Mouse (Mus musculus) intestine, postnatal 0 days (tissue): ENCODE data around the gene Nipbl. TPM values are rescaled to one million over a fixed set of nuclear protein-coding genes. Genes with fewer than 3 reads are reported as not detected.
"Not testable (repeated sequence)": the region's sequence is repeated elsewhere in the genome, so short reads cannot be mapped to it uniquely, and the experiment has no call there.

ENCODE experiments used
- ATAC-seq: fragments of 200-750 bp; cut with Nextera tagmentation; 2 replicates; pipeline ENCODE4 v1.8.0; 2017; ENCODE audit warnings: mild to moderate bottlenecking, moderate TSS enrichment, moderate library complexity
- H3K27ac ChIP-seq: fragments of 300-500 bp; sonication (generic); 2 replicates; pipeline ENCODE4 v1.5.1; 2014; ENCODE audit warnings: mild to moderate bottlenecking, low read depth, low read length, moderate library complexity
- H3K27me3 ChIP-seq: fragments of 300-500 bp; sonication (generic); replicated peaks from 2 replicates; pipeline ENCODE4 v1.6.1; 2014; ENCODE audit warnings: low read length, mixed read lengths; ENCODE audit not compliant: control insufficient read depth, insufficient read depth
- H3K36me3 ChIP-seq: fragments of 300-500 bp; sonication (generic); 2 replicates; pipeline ENCODE4 v1.6.1; 2014; ENCODE audit warnings: mild to moderate bottlenecking, moderate library complexity; ENCODE audit not compliant: control insufficient read depth, insufficient read depth
- H3K4me1 ChIP-seq: fragments of 300-500 bp; sonication (generic); replicated peaks from 2 replicates; pipeline ENCODE4 v1.6.1; 2014; ENCODE audit warnings: antibody characterized with exemption, low read length, mixed read lengths; ENCODE audit not compliant: control insufficient read depth, insufficient read depth
- H3K4me2 ChIP-seq: fragments of 300-500 bp; sonication (generic); replicated peaks from 2 replicates; pipeline ENCODE4 v1.6.1; 2014; ENCODE audit warnings: low read depth, mild to moderate bottlenecking, moderate library complexity
- H3K4me3 ChIP-seq: fragments of 300-500 bp; sonication (generic); 2 replicates; pipeline ENCODE4 v1.5.1; 2014; ENCODE audit warnings: low read depth, low read length
- H3K9ac ChIP-seq: fragments of 300-500 bp; sonication (generic); 2 replicates; pipeline ENCODE4 v1.6.1; 2014; ENCODE audit warnings: mild to moderate bottlenecking, low read depth, low read length
- H3K9me3 ChIP-seq: fragments of 300-500 bp; sonication (generic); 2 replicates; pipeline ENCODE4 v1.6.1; 2016; ENCODE audit warnings: mixed run types; ENCODE audit not compliant: control insufficient read depth
- CTCF ChIP-seq: sonication (generic); IDR thresholded peaks from 2 replicates; pipeline ENCODE4 v1.5.1; 2016; ENCODE audit warnings: low read depth, mild to moderate bottlenecking, control low read depth, antibody characterized with exemption, moderate library complexity
- WGBS: fragments of 180-500 bp; shearing (Covaris S2); extraction: QIAGEN DNeasy Blood & Tissue Kit; methylation state at CpG from one replicate; pipeline ENCODE4 v1.1.7; 2014; 5-methylcytosine and 5-hydroxymethylcytosine counted together
- polyA plus RNA-seq: library from polyadenylated mRNA; unstranded; fragments of >200 nt; fragmentation: Nextera tagmentation; extraction: Ambion mirVana; gene quantifications from 2 replicates; pipeline ENCODE4 v1.2.1, GENCODE M21; 2015

Gene Nipbl
- polyA plus RNA-seq, 1 experiment from 2014 or later, result 9.3 TPM

GRCm38 (mm10) chr15:8459979-8460378 is 15.7 kb upstream of the Nipbl start:
- no peak for ATAC-seq
- Histone ChIP-seq H3K4me2 (no peak overlapping the region), H3K27me3 (no peaks in the 10 kb centered on the region), H3K4me3 (no peak overlapping the region), H3K4me1 (no peaks in the 10 kb centered on the region), H3K9ac (no peak overlapping the region), H3K9me3 (no peaks in the 10 kb centered on the region), H3K27ac (no peak overlapping the region), H3K36me3 (no peaks in the 10 kb centered on the region)
- TF ChIP-seq CTCF, result no peak
- 82% methylated on average over 2 of the region's 2 CpGs for whole genome bisulfite sequencing

- H3K9me3 ChIP-seq, H3K4me2 ChIP-seq, H3K36me3 ChIP-seq, H3K4me1 ChIP-seq, H3K27ac ChIP-seq, H3K27me3 ChIP-seq, ATAC-seq, H3K4me3 ChIP-seq, H3K9ac ChIP-seq: not testable (repeated sequence)
- 67% methylated on average over 1 of the region's 2 CpGs for WGBS
Observed at GRCm38 (mm10) chr15:8456223-8456622, 12.0 kb upstream of the Nipbl start.

DNA sequence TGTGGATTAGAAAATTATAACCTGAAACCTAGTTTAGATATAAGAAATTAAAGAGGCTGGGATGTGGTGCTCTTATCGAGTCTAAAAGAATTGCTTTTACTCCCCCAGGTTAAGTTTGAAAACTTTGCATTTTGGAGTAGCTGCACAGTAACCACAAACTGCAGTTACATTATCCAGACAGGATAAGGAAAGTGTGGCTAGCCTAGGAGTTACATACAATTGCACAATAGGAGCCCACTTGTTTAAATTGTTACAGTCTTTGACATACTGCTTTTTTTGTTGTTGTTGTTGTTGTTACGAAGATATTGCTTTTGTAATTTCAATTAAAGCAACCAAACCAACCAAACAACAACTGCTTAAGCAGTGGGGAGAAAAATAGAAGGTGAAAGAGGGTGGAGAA is 11.2 kb upstream of the Nipbl start:
- ATAC-seq, result no peak

GRCm38 (mm10) chr15:8451071-8451470 is 6.8 kb upstream of the Nipbl start:
- H3K9ac ChIP-seq, result no peak overlapping the region
- 34% methylated on average over 3 of the region's 3 CpGs for WGBS
- no peaks in the 10 kb centered on the region for H3K4me1 ChIP-seq
- H3K4me2 ChIP-seq, result no peak overlapping the region
- H3K4me3 ChIP-seq, result no peak overlapping the region
- peak; percentile 43 for ATAC-seq
- H3K9me3 ChIP-seq, result no peaks in the 10 kb centered on the region
- peak; percentile 88 for TF ChIP-seq CTCF
- H3K27me3 ChIP-seq, result no peaks in the 10 kb centered on the region
- H3K36me3 ChIP-seq, result no peaks in the 10 kb centered on the region
- H3K27ac ChIP-seq, result no peak overlapping the region

More for the DNA sequence above, 11.2 kb upstream of the Nipbl start:
- Histone ChIP-seq H3K9me3 (no peaks in the 10 kb centered on the region), H3K4me2 (no peak overlapping the region), H3K4me1 (no peaks in the 10 kb centered on the region), H3K9ac (no peak overlapping the region), H3K27ac (no peak overlapping the region), H3K27me3 (no peaks in the 10 kb centered on the region), H3K36me3 (no peaks in the 10 kb centered on the region), H3K4me3 (no peak overlapping the region)
- no peak for TF ChIP-seq CTCF
- 88% methylated on average over 2 of the region's 2 CpGs for WGBS

- Histone ChIP-seq H3K4me1 (no peaks in the 10 kb centered on the region; the same call in 1 of the 2 replicates), H3K4me3 (peak overlapping the region; percentile 5; the same call in 1 of the 2 replicates), H3K27ac (no peak overlapping the region), H3K4me2 (peak overlapping the region; percentile 85), H3K9me3 (no peaks in the 10 kb centered on the region), H3K36me3 (no peaks in the 10 kb centered on the region), H3K9ac (no peak overlapping the region), H3K27me3 (no peaks in the 10 kb centered on the region)
- no peak for ATAC-seq
- 43% methylated on average over 8 of the region's 8 CpGs for WGBS
- no peak for TF ChIP-seq CTCF
Observed at GRCm38 (mm10) chr15:8447193-8447767, 3.0 kb upstream of the Nipbl start.

DNA sequence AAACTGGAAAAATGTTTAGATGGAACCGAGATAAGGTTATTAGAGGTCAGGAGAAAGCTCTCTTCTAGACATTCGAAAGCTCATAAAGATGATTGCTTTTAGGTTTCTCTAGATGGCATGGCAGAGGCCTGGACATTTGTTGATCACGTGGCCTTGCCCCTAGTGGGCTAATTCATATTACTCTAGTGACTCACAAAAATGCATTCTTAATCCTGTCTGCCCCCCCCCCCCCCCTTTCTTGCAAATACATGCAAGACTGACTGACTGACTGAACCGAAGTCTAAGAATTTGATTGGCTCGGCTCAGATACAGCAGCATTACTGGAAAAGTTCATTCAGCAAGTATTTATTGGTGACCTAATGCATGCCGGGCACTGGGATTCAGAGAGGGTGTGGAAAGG is 2.2 kb upstream of the Nipbl start:
- H3K9ac ChIP-seq, result peak overlapping the region; percentile 99
- peak; percentile 62 for ATAC-seq

More for the DNA sequence above, 2.2 kb upstream of the Nipbl start:
- Histone ChIP-seq H3K36me3 (no peaks in the 10 kb centered on the region), H3K4me1 (no peaks in the 10 kb centered on the region; the same call in 1 of the 2 replicates), H3K9me3 (no peaks in the 10 kb centered on the region), H3K27me3 (no peaks in the 10 kb centered on the region), H3K4me2 (peak overlapping the region; percentile 85), H3K27ac (peak overlapping the region; percentile 100), H3K4me3 (peak overlapping the region; percentile 82)
- peak; percentile 41 for TF ChIP-seq CTCF
- WGBS, result under 1% methylated on average over 6 of the region's 6 CpGs
